Mouse (Mus musculus) heart, postnatal 10 days (tissue): ENCODE results near the gene Zfp143. TPM values are rescaled to one million over a fixed set of nuclear protein-coding genes. Genes with fewer than 3 reads are reported as not detected.
"Not testable (repeated sequence)": the region's sequence is repeated elsewhere in the genome, so short reads cannot be mapped to it uniquely, and the experiment has no call there.

Source experiments
- DNase-seq, 2 experiments: peaks; one replicate each; pipeline ENCODE4 v3.0.0; 2021
- intact Hi-C: fragments of 180-260 bp; cut with DNase I; formaldehyde crosslinking; loops from one replicate; pipeline ENCODE4 v1.15.1; 2025
- total RNA-seq, 2 experiments: library from RNA; stranded (reverse); gene quantifications; 2 replicates each; pipeline ENCODE4 v1.2.3; 2021

Gene Zfp143
- total RNA-seq, 2 experiments from 2014 or later, result 11.0 to 12.3 TPM

DNA sequence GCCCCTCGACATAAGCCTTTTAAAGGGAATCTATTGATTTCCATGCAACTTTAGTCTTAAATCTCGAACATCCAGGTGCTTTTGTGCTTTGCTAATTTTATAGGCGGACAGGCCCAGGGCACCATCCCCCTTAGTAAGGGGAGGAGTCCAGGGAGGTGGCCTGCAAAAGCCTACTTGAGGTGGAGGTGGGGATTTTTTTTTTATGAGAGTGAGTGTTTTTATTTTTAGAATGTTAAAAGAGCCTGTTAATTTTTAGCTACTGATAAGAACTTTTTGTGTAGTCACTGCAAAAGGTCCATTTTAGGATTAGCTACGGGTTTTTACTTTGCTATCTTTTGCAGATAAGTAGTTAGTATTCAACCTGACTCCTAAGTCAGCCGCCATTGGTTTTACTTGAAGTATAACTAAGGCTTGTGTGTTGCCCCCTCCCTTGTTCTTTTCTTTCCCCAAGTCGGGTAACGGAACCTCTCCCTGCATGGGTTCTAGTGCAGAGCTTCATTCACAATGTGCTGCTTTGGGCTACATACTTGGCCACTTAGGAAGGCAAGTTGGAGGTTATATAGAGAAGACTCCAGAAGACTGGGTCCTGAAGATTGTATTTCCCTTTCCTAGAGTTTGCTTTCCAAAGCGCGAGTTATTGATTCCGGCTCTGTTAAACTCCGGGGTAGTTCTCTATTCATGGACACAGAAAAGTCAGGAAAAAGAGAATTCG is 63.0 kb downstream of the Zfp143 start:
- peak; percentile 39 to 42 for DNase-seq
- intact Hi-C loops, result loop anchor here (1.0 to 5.0 kb wide), 3 partner anchors 35 to 61 kb away; no protein-coding TSS in a partner anchor

GRCm38 (mm10) chr7:110128566-110128965 is 67.5 kb downstream of the Zfp143 start:
- DNase-seq, result no peak
- intact Hi-C loops, result no loop called here

- DNase-seq, intact Hi-C loops: not testable (repeated sequence)
Measured at GRCm38 (mm10) chr7:110132272-110132671, 71.3 kb downstream of the Zfp143 start.

DNA sequence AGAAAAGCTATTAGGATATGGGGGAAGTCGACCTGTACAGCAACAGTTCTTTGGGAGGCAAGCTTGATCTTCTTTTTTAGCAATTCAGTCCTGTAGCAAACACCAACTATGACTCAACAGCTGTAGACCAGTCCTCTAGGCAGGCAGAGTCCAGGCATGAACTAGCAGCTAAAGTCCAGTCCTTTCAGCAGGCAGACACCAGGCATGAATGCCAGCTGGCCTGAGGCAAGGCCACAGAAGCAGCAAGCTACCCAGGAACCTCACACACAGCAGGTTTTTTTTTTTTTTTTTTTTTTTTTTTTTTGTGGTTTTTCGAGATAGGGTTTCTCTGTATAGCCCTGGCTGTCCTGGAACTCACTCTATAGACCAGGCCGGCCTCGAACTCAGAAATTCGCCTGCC is 73.0 kb downstream of the Zfp143 start:
- intact Hi-C loops, result no loop called here
- no peak for DNase-seq

DNA sequence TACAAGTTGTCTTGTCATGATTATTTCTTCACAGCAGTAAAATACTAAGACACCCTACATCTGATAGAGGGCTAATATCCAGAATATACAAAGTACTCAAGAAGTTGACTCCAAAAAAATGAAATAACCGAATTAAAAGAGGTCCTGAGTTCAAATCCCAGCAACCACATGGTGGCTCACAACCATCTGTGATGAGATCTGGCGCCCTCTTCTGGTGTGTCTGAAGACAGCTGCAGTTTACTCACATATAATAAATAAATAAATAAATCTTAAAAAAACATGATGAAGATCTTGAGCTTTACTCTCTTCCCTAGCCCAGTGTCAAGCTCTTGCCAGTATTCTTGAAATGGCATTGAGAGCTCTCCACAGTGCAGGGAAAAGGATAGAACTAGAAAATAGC is 77.5 kb downstream of the Zfp143 start:
- no peak for DNase-seq
- intact Hi-C loops, result loop anchor here (5.0 kb wide), 1 partner anchor 51 kb away; no protein-coding TSS in a partner anchor

- no peak for DNase-seq
- intact Hi-C loops, result no loop called here
Measured at GRCm38 (mm10) chr7:110143863-110144262, 82.8 kb downstream of the Zfp143 start.

Other genes with a start within 250 kb of the Zfp143 start
- gene Scube2, start 195.5 kb upstream of the Zfp143 start, total RNA-seq, result 10 to 100 TPM; 14.3 to 17.2 TPM
- 100 to 1,000 TPM; 183 to 190 TPM for gene Dennd5a, start 100.7 kb upstream of the Zfp143 start, total RNA-seq
- gene Tmem41b, start 74.3 kb upstream of the Zfp143 start, total RNA-seq, result 10 to 100 TPM; 51.5 to 60.6 TPM
- 10 to 100 TPM; 89.1 to 98.3 TPM for gene Ipo7, start 42.9 kb upstream of the Zfp143 start, total RNA-seq
- 10 to 100 TPM; 20.5 to 30.7 TPM for gene Wee1, start 60.8 kb downstream of the Zfp143 start, total RNA-seq
- gene Swap70, start 160.5 kb downstream of the Zfp143 start, total RNA-seq, result 10 to 100 TPM; 19.8 to 21.5 TPM